Mouse (Mus musculus) heart, postnatal 0 days (tissue): ENCODE data around the gene Mroh2a.

Source experiments
- CTCF ChIP-seq: IDR thresholded peaks from 2 replicates; pipeline ENCODE4 v1.5.1; 2016; ENCODE audit warnings: antibody characterized with exemption, control low read depth, low read depth
- EP300 ChIP-seq: IDR thresholded peaks from 2 replicates; pipeline ENCODE4 v1.6.1; 2016; ENCODE audit warnings: antibody characterized with exemption, low read depth

GRCm38 (mm10) chr1:88275698-88276523 lies 49.1 kb downstream of the Mroh2a start:
- no peak for TF ChIP-seq EP300
- 0 out of 2 replicates have a peak, but pooled peaks have one; percentile 6 for TF ChIP-seq CTCF
